Mouse (Mus musculus) yolk sac, embryonic 10.5 days (tissue): Measurements from ENCODE around the gene Urgcp.

ENCODE experiments used
- DNase-seq: peaks from one replicate; pipeline ENCODE4 v3.0.0-alpha.2; 2017; ENCODE audit warnings: low spot score

Urgcp gene

GRCm38 (mm10) chr11:5707530-5708353 is 54.4 kb downstream of the Urgcp start:
- DNase-seq = peak; percentile 93

GRCm38 (mm10) chr11:5706874-5707529 is 55.2 kb downstream of the Urgcp start:
- DNase-seq = no peak

GRCm38 (mm10) chr11:5705972-5706371 is 56.2 kb downstream of the Urgcp start:
- DNase-seq = no peak

- no peak for DNase-seq
Observed at GRCm38 (mm10) chr11:5703341-5703740, 58.8 kb downstream of the Urgcp start.

GRCm38 (mm10) chr11:5702957-5703332 is 59.2 kb downstream of the Urgcp start:
- no peak for DNase-seq

GRCm38 (mm10) chr11:5702271-5702956 is 59.8 kb downstream of the Urgcp start:
- DNase-seq = no peak

- DNase-seq = no peak
Observed at GRCm38 (mm10) chr11:5701821-5702220, 60.4 kb downstream of the Urgcp start.

GRCm38 (mm10) chr11:5701300-5701699 is 60.9 kb downstream of the Urgcp start:
- no peak for DNase-seq

- DNase-seq = no peak
Observed at GRCm38 (mm10) chr11:5700808-5701207, 61.4 kb downstream of the Urgcp start.

GRCm38 (mm10) chr11:5691775-5692174 is 70.4 kb downstream of the Urgcp start:
- no peak for DNase-seq

GRCm38 (mm10) chr11:5684283-5684682 is 77.9 kb downstream of the Urgcp start:
- no peak for DNase-seq

- no peak for DNase-seq
Observed at GRCm38 (mm10) chr11:5682541-5682940, 79.6 kb downstream of the Urgcp start.
